Mouse (Mus musculus) ES-E14 (cell line): ENCODE measurements around the gene Efhc1. TPM values are rescaled to one million over a fixed set of nuclear protein-coding genes. Genes with fewer than 3 reads are reported as not detected.

Experiments
- DNase-seq: peaks from one replicate; pipeline ENCODE4 v3.0.0-alpha.2; 2013; ENCODE audit warnings: low read depth, low spot score
- H3K27ac ChIP-seq: 2 replicates; pipeline ENCODE4 v1.5.1; 2012; ENCODE audit warnings: low read depth, mild to moderate bottlenecking, low read length, moderate library complexity, mixed read lengths; ENCODE audit not compliant: poor library complexity, insufficient read depth, severe bottlenecking
- H3K36me3 ChIP-seq: 2 replicates; pipeline ENCODE4 v1.6.1; 2012; ENCODE audit warnings: mild to moderate bottlenecking, low read length, moderate library complexity, mixed read lengths; ENCODE audit not compliant: control insufficient read depth, poor library complexity, insufficient read depth, severe bottlenecking
- H3K4me1 ChIP-seq, 2 experiments: fragments of 150-350 bp in 1 of 2; sonication (generic) in 1 of 2; 2 replicates each; pipeline ENCODE4 v1.6.1; 2012; ENCODE audit warnings: low read length in 2 of 2, mild to moderate bottlenecking in 1 of 2, mixed read lengths in 1 of 2; ENCODE audit not compliant: control insufficient read depth in 2 of 2, insufficient read depth in 2 of 2, poor library complexity in 1 of 2
- H3K4me3 ChIP-seq, 2 experiments: fragments of 150-350 bp in 1 of 2; sonication (generic) in 1 of 2; 2 replicates each; pipeline ENCODE4 v1.5.1; 2012; ENCODE audit warnings: low read length in 2 of 2, low read depth in 1 of 2, mild to moderate bottlenecking in 1 of 2, mixed read lengths in 1 of 2; ENCODE audit not compliant: insufficient read depth in 1 of 2, poor library complexity in 1 of 2, severe bottlenecking in 1 of 2
- H3K9ac ChIP-seq: 2 replicates; pipeline ENCODE4 v1.6.1; 2012; ENCODE audit warnings: low read depth, mild to moderate bottlenecking, low read length, mixed read lengths; ENCODE audit not compliant: poor library complexity, insufficient read depth, severe bottlenecking
- H3K9me3 ChIP-seq: fragments of 150-350 bp; sonication (generic); 2 replicates; pipeline ENCODE4 v1.6.1; 2012; ENCODE audit warnings: low read depth, mild to moderate bottlenecking, low read length; ENCODE audit not compliant: control insufficient read depth, insufficient read depth
- CHD2 ChIP-seq: IDR thresholded peaks from 2 replicates; pipeline ENCODE4 v1.6.1; 2014; ENCODE audit warnings: mild to moderate bottlenecking, low read depth, low read length, inconsistent platforms
- HCFC1 ChIP-seq: IDR thresholded peaks from 2 replicates; pipeline ENCODE4 v1.6.1; 2012; ENCODE audit warnings: low read length, inconsistent platforms, borderline replicate concordance; ENCODE audit not compliant: insufficient read depth
- MAFK ChIP-seq: IDR thresholded peaks from 2 replicates; pipeline ENCODE4 v1.6.1; 2014; ENCODE audit warnings: mild to moderate bottlenecking, low read depth, low read length, inconsistent platforms; ENCODE audit not compliant: insufficient read depth
- ZC3H11A ChIP-seq: IDR thresholded peaks from 2 replicates; pipeline ENCODE4 v1.6.1; 2012; ENCODE audit warnings: low read depth, mild to moderate bottlenecking, inconsistent platforms, low read length, borderline replicate concordance
- ZNF384 ChIP-seq: IDR thresholded peaks from 2 replicates; pipeline ENCODE4 v1.6.1; 2012; ENCODE audit warnings: low read depth, low read length, inconsistent platforms
- in situ Hi-C, 2 experiments: fragments of 600-800 bp; cut with MboI; formaldehyde crosslinking; loops; one replicate each; pipeline ENCODE4 v1.15.1; 2025; ENCODE audit warnings: low sequenced_read_pairs in 2 of 2, inconsistent platforms in 1 of 2; ENCODE audit not compliant: unreplicated experiment in 2 of 2
- total RNA-seq: library from RNA; depleted of rRNA; stranded (reverse); fragments of 300-350 nt; gene quantifications from 2 replicates; pipeline ENCODE4 v1.2.3, GENCODE M21; 2012

Efhc1 gene
- total RNA-seq, 1 experiment: 1.7 TPM

DNA sequence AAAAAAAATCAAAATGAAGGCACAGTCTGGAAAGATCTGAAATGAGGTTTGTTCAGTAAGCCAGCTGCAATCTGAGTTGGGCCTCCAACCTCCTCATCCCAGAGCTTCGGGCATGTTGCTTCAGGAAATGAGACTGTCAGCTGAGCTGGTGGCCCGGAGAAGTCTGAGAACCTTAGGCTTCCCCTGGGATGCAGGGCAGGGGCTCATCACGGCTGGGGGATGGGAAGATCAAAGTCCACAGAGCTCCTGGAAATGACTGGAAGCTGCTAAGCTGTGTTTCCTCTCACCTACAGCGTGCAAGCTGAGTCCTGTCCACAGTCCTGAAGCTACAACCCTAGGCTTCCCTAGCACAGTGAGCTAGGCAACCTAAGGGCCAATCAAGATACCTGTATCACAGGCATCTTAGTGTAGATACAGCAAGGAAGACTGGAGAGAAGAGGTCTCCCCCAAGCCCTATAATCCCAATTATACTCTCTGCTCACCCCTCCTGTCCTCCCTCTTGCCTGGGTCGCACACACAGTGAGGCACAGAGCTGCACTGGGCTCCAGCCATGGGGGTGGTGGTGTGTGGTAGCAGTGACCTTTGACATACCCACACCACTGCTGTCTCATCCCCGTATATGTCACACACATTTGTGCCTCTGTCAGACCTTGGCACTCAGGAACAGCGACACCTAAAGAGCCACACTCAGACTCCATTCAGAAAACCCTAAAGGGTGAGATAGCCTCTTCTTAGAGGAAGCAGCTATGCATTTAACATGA lies 56.7 kb downstream of the Efhc1 start:
- H3K9me3 ChIP-seq: no peaks in the 10 kb centered on the region
- in situ Hi-C loops: no loop called here
- no peak for DNase-seq
- no peaks in the 10 kb centered on the region for H3K4me1 ChIP-seq
- H3K27ac ChIP-seq: no peak overlapping the region
- no peak overlapping the region for H3K9ac ChIP-seq
- no peak overlapping the region for H3K4me3 ChIP-seq
- no peaks in the 10 kb centered on the region for H3K36me3 ChIP-seq
- no peak for TF ChIP-seq CHD2
- TF ChIP-seq ZC3H11A: no peak
- TF ChIP-seq ZNF384: no peak
- no peak for TF ChIP-seq MAFK
- no peak for TF ChIP-seq HCFC1

DNA sequence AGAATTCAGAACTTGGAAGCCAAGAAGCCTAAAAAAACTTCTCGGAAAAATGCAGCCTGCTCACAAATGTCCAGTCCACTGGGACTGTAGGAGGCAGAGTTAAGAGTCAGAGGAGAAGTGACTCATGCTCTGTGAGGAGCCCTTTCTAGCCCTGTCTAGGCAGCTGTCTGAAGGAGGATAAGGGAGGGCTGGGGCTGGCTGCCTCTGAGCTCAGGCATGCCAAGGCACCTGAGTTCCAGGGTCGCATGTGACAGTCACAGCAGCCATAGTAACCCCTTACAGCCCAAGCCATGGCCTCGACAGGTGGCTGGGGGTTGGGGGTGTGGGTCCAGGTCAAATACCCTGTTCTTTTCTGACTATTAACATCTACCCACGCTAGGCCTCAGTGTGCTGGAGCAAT lies 57.5 kb downstream of the Efhc1 start:
- Histone ChIP-seq H3K9me3 (no peaks in the 10 kb centered on the region), H3K4me1 (no peaks in the 10 kb centered on the region), H3K27ac (no peak overlapping the region), H3K9ac (no peak overlapping the region), H3K36me3 (no peaks in the 10 kb centered on the region), H3K4me3 (no peak overlapping the region)
- in situ Hi-C loops: no loop called here
- TF ChIP-seq MAFK: no peak
- TF ChIP-seq ZNF384: no peak
- TF ChIP-seq ZC3H11A: no peak
- no peak for DNase-seq

DNA sequence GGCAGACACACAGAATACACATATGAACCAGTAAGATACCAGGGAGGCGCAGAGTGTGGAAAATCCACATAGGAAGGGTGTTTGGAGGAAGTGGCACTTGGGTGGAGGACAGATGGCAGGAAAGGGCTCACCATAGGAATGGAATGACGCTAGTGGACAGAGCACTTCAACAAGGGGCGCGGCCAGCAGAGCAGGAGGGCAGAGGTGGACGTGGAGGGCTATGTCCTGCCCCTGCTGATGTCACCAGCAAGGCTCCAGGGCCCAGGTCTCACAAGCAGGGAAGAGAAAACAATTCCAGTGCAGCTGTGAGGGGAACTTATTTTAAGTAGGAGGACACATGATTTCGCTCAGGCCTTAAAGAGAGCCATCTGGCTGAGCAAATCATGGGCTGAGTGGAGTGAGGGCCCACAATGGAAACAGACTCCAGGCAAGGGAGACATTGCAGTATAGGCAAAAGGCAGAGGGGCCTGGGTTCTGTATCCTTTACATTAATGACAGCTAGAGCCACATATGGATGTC lies 58.9 kb downstream of the Efhc1 start:
- Histone ChIP-seq H3K4me3 (no peak overlapping the region), H3K27ac (no peak overlapping the region), H3K9ac (no peak overlapping the region), H3K36me3 (no peaks in the 10 kb centered on the region), H3K4me1 (no peaks in the 10 kb centered on the region), H3K9me3 (no peaks in the 10 kb centered on the region)
- TF ChIP-seq MAFK (no peak), ZC3H11A (no peak), CHD2 (no peak), ZNF384 (no peak), HCFC1 (no peak)
- no peak for DNase-seq
- in situ Hi-C loops: no loop called here

DNA sequence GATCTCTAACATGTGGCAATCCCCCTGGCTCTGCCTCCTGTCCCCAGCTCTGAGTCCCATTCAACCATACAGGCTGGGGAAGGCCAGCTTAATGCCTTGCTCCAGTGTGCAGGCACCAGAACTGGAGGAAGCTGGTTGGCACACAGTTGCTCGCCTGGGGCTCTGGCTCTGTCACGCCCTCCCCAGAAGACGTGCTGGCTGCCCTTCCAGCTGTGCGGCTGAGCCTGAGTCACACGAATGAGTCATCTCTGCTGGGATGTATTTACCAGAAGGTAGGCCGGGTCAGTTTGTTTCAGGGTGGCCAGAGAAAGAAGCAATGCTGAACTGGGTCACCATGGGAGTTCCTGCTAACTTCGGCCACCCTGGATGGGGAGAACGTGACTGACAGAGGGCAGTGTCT lies 63.0 kb downstream of the Efhc1 start:
- in situ Hi-C loops: no loop called here
- H3K9me3 ChIP-seq: no peaks in the 10 kb centered on the region
- no peak for DNase-seq
- H3K27ac ChIP-seq: no peak overlapping the region
- TF ChIP-seq MAFK (no peak), ZNF384 (no peak), CHD2 (no peak), ZC3H11A (no peak), HCFC1 (no peak)
- H3K4me3 ChIP-seq: no peak overlapping the region
- H3K36me3 ChIP-seq: no peaks in the 10 kb centered on the region
- H3K4me1 ChIP-seq: no peaks in the 10 kb centered on the region
- H3K9ac ChIP-seq: no peak overlapping the region
